Mouse (Mus musculus) CD4-positive helper T cell, adult 2 months (primary cell): ENCODE measurements at regions not wholly inside any gene's neighbourhood (a gene's known extent, or its start where the extent isn't known, plus 50 kb on each side); places are given as distances from the start of the nearest gene placed in this dataset.
"Not testable (repeated sequence)": the region's sequence is repeated elsewhere in the genome, so short reads cannot be mapped to it uniquely, and the experiment has no call there.

ENCODE experiments used
- DNase-seq: peaks from one replicate; pipeline ENCODE4 v3.0.0-alpha.2; 2012; ENCODE audit warnings: low read depth, missing footprints, low spot score

DNA sequence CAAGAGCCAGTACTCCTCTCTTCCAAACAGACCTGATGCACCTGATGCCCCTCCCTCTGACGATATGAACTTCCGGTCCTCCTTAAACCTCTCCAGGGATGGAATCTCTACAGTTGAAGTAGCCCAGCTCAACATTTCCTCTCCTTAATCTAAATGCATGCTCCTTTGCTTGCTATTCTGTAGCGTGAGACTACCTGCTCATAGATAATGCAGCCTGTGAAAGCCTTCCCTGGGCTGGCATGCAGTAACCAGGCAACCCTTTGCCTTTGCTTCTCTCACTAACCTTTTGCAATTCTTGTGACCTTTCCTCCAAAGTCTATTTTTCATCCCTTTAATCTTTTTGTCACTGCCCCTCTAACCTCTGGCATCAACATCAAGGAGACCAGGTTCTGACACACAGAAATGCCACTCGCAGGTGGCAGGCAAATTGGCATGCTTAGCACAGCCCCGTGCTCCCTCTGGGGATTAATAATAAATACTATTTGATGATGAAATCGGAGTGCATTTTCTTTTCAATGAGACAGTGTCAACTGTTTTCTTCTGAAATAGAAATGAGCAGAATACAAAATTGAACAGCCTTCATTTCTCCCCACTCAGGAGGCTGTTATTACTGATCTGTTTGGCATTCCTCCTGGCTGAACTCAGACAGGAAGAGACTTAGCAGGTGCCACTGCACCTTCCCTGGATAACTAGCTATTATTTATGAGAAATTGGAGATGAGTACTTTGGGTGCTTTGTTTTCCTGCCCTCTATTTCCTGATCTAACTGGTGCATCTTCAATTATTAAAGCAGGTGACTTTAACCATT lies 249.8 kb upstream of the Pbx1 start:
- no peak for DNase-seq

DNA sequence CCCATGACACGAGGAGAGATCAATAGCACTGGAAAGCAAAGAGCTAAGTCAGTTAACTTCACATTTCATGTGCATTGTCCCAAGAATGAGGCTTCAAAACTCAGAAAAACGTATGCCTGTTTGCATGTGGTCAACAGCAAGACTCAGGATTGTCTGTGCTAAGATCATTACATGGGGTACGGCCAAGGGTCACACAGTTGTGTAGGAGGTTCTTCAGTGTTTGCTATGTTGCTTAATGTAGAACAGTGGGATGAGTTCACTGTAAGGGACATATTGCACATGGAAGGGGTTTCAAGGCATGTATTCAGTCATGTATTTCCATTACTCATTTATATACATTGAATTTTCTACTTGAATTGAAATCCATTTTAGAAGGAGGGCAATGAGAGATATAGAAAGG lies 248.6 kb upstream of the Pbx1 start:
- DNase-seq: no peak

- no peak for DNase-seq
Measured at GRCm38 (mm10) chr1:168676418-168677413, 244.6 kb upstream of the Pbx1 start.

- no peak for DNase-seq
Measured at GRCm38 (mm10) chr1:168675741-168676140, 243.7 kb upstream of the Pbx1 start.

GRCm38 (mm10) chr1:168662755-168663284 lies 230.8 kb upstream of the Pbx1 start:
- no peak for DNase-seq

GRCm38 (mm10) chr1:168660956-168661355 lies 228.9 kb upstream of the Pbx1 start:
- no peak for DNase-seq

- DNase-seq: no peak
Measured at GRCm38 (mm10) chr1:168659578-168659977, 227.5 kb upstream of the Pbx1 start.

- DNase-seq: no peak
Measured at GRCm38 (mm10) chr1:168632837-168633236, 200.8 kb upstream of the Pbx1 start.

- DNase-seq: no peak
Measured at GRCm38 (mm10) chr1:168631979-168632378, 199.9 kb upstream of the Pbx1 start.

- not testable (repeated sequence) for DNase-seq
Measured at GRCm38 (mm10) chr1:168601967-168602366, 169.9 kb upstream of the Pbx1 start.

GRCm38 (mm10) chr1:168600461-168601160 lies 168.5 kb upstream of the Pbx1 start:
- no peak for DNase-seq

GRCm38 (mm10) chr1:168598191-168598667 lies 166.2 kb upstream of the Pbx1 start:
- DNase-seq: no peak

DNA sequence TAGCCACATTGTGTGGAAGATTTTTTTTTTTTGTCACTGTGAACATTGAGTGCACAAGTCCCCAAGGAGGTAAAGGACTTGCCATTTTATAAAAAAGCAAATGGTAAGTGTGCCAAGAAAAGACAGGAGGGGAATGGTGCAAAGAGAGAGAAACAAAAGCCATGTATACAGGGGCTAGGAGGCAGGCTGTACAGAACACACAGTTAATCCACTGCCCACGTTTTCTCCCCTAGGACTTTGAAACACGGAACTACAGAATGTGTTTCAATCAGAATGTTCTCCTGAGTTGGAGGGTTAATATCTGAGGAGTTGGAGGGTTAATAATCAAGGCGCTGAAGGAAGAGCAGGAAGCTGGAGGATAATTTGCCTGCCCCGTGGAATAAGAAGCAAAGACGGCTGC lies 165.4 kb upstream of the Pbx1 start:
- no peak for DNase-seq

GRCm38 (mm10) chr1:168584137-168584536 lies 152.1 kb upstream of the Pbx1 start:
- DNase-seq: no peak

GRCm38 (mm10) chr1:168582434-168582833 lies 150.4 kb upstream of the Pbx1 start:
- no peak for DNase-seq

- no peak for DNase-seq
Measured at GRCm38 (mm10) chr1:168569930-168570515, 138.0 kb upstream of the Pbx1 start.

GRCm38 (mm10) chr1:168552394-168552793 lies 120.3 kb upstream of the Pbx1 start:
- DNase-seq: no peak

GRCm38 (mm10) chr1:168549807-168550435 lies 117.9 kb upstream of the Pbx1 start:
- no peak for DNase-seq

DNA sequence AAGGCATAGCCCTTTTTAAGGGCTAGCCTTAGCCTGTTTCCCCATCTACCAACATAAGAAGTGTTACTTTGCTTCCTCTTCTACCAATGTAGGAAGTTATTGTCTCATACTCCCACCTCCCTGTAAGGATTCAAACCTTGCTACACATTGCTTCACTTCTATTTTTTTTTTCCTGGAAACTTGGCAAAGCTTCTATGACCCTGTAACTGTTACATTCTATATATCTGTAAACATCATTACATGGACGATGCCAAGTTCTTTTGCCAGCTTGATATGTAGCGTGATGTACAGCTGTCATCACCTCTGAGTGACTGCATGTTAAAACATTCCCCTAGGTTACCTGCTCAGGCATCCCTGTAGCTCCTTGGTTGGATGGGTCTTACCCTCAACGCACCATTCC lies 114.1 kb upstream of the Pbx1 start:
- DNase-seq: no peak

GRCm38 (mm10) chr1:168545072-168545780 lies 113.2 kb upstream of the Pbx1 start:
- DNase-seq: no peak
